Mouse (Mus musculus): Measurements from ENCODE around the gene St8sia1.

DNA sequence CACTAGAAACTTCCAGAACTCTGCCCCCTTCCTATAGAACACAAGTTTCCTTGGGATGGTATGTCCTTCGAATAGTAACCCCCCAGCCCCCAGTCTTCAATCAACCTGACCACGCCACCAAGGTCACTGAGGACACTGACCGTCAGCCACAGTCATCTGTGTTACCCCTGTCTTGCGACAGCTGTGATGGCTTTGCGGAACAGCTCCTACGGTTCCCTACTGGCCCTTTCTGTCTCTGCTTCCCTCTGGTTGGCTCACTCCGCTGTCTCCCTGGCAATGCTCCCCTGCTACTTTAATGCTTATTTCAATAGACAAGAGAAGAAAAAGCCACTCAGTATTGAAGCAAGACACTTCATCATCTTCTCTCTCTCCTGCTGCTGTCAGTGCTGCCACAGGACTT, 170.8 kb downstream of the St8sia1 start:
- TF ChIP-seq CTCF (IDR thresholded peaks at IDR 0.05; ENCODE audit: insufficient read depth, low read length) (no peak), POLR2A (IDR thresholded peaks at IDR 0.05; ENCODE audit: borderline replicate concordance, extremely low read depth, low read depth, low read length) (no peak)

All from lung, adult 2 months (tissue).